ENCODE assay signal across 35 mouse cellular contexts in genomic region chr6:129356430-129356829, GRCm38 (mm10). TPM values are rescaled to one million over a fixed set of nuclear protein-coding genes. Genes with fewer than 3 reads are reported as not detected.
DNase-seq lines count a peak whose midpoint lies in the region; ATAC-seq and TF ChIP-seq lines count a peak whose summit lies in the region.
"Had no signal": no experiment of that assay in that cellular context is flagged by ENCODE, and none has a peak within 500 bp of the region (broad histone marks: within the 10 kb centered on the region; RNA-seq: fewer than 3 reads in every experiment).

No protein-coding gene starts in this region.

- no peak overlapping the region for H3K9ac ChIP-seq in liver, embryonic 16.5 days (ENCODE audit: low read depth, low read length)
- no peak overlapping the region for H3K9ac ChIP-seq in liver, postnatal 0 days (replicated peaks)
- H3K9ac ChIP-seq: embryonic facial prominence, embryonic 13.5 days; embryonic facial prominence, embryonic 15.5 days; forebrain, embryonic 12.5 days had no signal

- TF ChIP-seq POLR2A in bone marrow, adult 2 months (IDR thresholded peaks at IDR 0.05; ENCODE audit: borderline replicate concordance, control insufficient read depth, low read depth, low read length): no peak

- no peaks in the 10 kb centered on the region for H3K27me3 ChIP-seq in liver, embryonic 16.5 days (ENCODE audit: control insufficient read depth, insufficient read depth, low read depth, low read length)
- no peaks in the 10 kb centered on the region for H3K27me3 ChIP-seq in liver, postnatal 0 days (ENCODE audit: insufficient read depth, low read length)
- H3K27me3 ChIP-seq: CH12.LX; embryonic facial prominence, embryonic 13.5 days; embryonic facial prominence, embryonic 15.5 days; forebrain, embryonic 12.5 days had no signal

- H3K4me3 ChIP-seq in liver, embryonic 16.5 days (ENCODE audit: low read depth, low read length): no peak overlapping the region
- H3K4me3 ChIP-seq in liver, postnatal 0 days (ENCODE audit: low read depth, low read length): no peak overlapping the region
- no peak overlapping the region for H3K4me3 ChIP-seq in bone marrow, adult 2 months (replicated peaks; ENCODE audit: control insufficient read depth, low read depth, low read length)
- H3K4me3 ChIP-seq: embryonic facial prominence, embryonic 13.5 days; embryonic facial prominence, embryonic 15.5 days; erythroblast, embryonic 14.5 days; forebrain, embryonic 10.5 days; forebrain, embryonic 12.5 days had no signal

- no peaks in the 10 kb centered on the region for H3K36me3 ChIP-seq in liver, embryonic 16.5 days (ENCODE audit: control insufficient read depth, insufficient read depth)
- no peaks in the 10 kb centered on the region for H3K36me3 ChIP-seq in liver, postnatal 0 days (replicated peaks; ENCODE audit: insufficient read depth, low read length)
- H3K36me3 ChIP-seq: embryonic facial prominence, embryonic 13.5 days; embryonic facial prominence, embryonic 15.5 days; forebrain, embryonic 10.5 days; forebrain, embryonic 12.5 days; G1E had no signal

- no peak for DNase-seq in liver, postnatal 0 days
- DNase-seq in 416B (ENCODE audit: low read depth): peak; percentile 79
- DNase-seq in right cerebral cortex, adult 2 months (ENCODE audit: low spot score in 2 of 2): no peak
- DNase-seq in kidney, postnatal 10 days: no peak
- DNase-seq in left cerebral cortex, postnatal 4 days: no peak
- DNase-seq: adrenal gland, adult 8-10 months; adrenal gland, postnatal 14 days; adrenal gland, postnatal 36 days; B cell, adult 2 months; cerebellum, adult 11 months; cerebellum, adult 18-20 months; cerebellum, adult 8-10 months; cerebellum, adult 9-11 months; cerebellum, postnatal 14 days; cerebellum, postnatal 36 days; embryo, embryonic 11 days had no signal

- no peak overlapping the region for H3K27ac ChIP-seq in liver, embryonic 16.5 days (ENCODE audit: low read length)
- H3K27ac ChIP-seq in liver, postnatal 0 days (ENCODE audit: low read depth): no peak overlapping the region; the same call in 1 of the 2 replicates
- H3K27ac ChIP-seq in bone marrow, adult 2 months (ENCODE audit: control insufficient read depth, insufficient read depth, low read depth, low read length, poor library complexity): peak overlapping the region; percentile 36; the same call in 1 of the 2 replicates
- H3K27ac ChIP-seq: embryonic facial prominence, embryonic 13.5 days; embryonic facial prominence, embryonic 15.5 days; forebrain, embryonic 10.5 days; forebrain, embryonic 12.5 days had no signal

- H3K9me3 ChIP-seq in liver, embryonic 16.5 days (replicated peaks; ENCODE audit: control insufficient read depth, low read length): no peaks in the 10 kb centered on the region
- no peaks in the 10 kb centered on the region for H3K9me3 ChIP-seq in liver, postnatal 0 days (ENCODE audit: low read length)
- H3K9me3 ChIP-seq: embryonic facial prominence, embryonic 13.5 days; embryonic facial prominence, embryonic 15.5 days; forebrain, embryonic 10.5 days; forebrain, embryonic 12.5 days; G1E had no signal

- ATAC-seq in liver, embryonic 16.5 days (ENCODE audit: low read depth): peak; percentile 27; the same call in 1 of the 2 replicates
- ATAC-seq in liver, postnatal 0 days: no peak
- peak; percentile 80 for ATAC-seq in megakaryocyte, adult 5-6 weeks (ENCODE audit: poor library complexity, severe bottlenecking)
- ATAC-seq: activated CD4-positive, CD25-positive, alpha-beta regulatory T cell, adult 4 months; CD4-positive, CD25-positive, alpha-beta regulatory T cell, adult 4 months; forebrain, embryonic 14.5 days; forebrain, embryonic 16.5 days; Patski had no signal

- no peak overlapping the region for H3K4me2 ChIP-seq in liver, embryonic 16.5 days (ENCODE audit: low read depth, low read length)
- no peak overlapping the region for H3K4me2 ChIP-seq in liver, postnatal 0 days (ENCODE audit: low read depth, low read length)
- H3K4me2 ChIP-seq: embryonic facial prominence, embryonic 13.5 days; embryonic facial prominence, embryonic 15.5 days; forebrain, embryonic 12.5 days had no signal

- H3K4me1 ChIP-seq in liver, embryonic 16.5 days (ENCODE audit: control insufficient read depth, low read depth, low read length): no peaks in the 10 kb centered on the region
- H3K4me1 ChIP-seq in liver, postnatal 0 days (ENCODE audit: insufficient read depth): no peaks in the 10 kb centered on the region
- no peaks in the 10 kb centered on the region; the same call in 1 of the 2 replicates for H3K4me1 ChIP-seq in bone marrow, adult 2 months (ENCODE audit: control insufficient read depth, insufficient read depth, low read length)
- H3K4me1 ChIP-seq: embryonic facial prominence, embryonic 13.5 days; embryonic facial prominence, embryonic 15.5 days; forebrain, embryonic 10.5 days; forebrain, embryonic 12.5 days had no signal

- intact Hi-C loops in left cerebral cortex, postnatal 4 days (cut with DNase I): no loop called here

- no peak for TF ChIP-seq CTCF in liver, postnatal 0 days (IDR thresholded peaks at IDR 0.05; ENCODE audit: low read depth)
- no peak for TF ChIP-seq CTCF in bone marrow, adult 2 months (IDR thresholded peaks at IDR 0.05; ENCODE audit: control insufficient read depth, insufficient read depth, low read length)

- TF ChIP-seq EP300 in liver, postnatal 0 days (IDR thresholded peaks at IDR 0.05; ENCODE audit: low read depth): no peak

RNA-seq across cellular contexts. Expression of gene Clec12a, which starts 13.9 kb away (rescaled TPM):
- polyA plus RNA-seq in liver, embryonic 16.5 days (2015; fragmentation: Nextera tagmentation; extraction: Ambion mirVana): 13.1 and 13.7 TPM in 2 replicates
- 14.2 and 14.6 TPM in 2 replicates for polyA plus RNA-seq in liver, postnatal 0 days (2015; fragmentation: Nextera tagmentation; extraction: Ambion mirVana)
- polyA plus RNA-seq in bone marrow, adult 2 months (2011; ENCODE audit: insufficient read depth, insufficient read length, low replicate concordance, missing spikeins): 45.9 and 106 TPM in 2 replicates
- 449 and 472 TPM in 2 replicates for total RNA-seq in megakaryocyte, adult 5-6 weeks (2015)
- total RNA-seq in megakaryocyte, adult 5-6 weeks (2017): 389 and 405 TPM in 2 replicates
- under 1 TPM in 1 of 2 experiments, not detected in 1; 0.28 TPM for total RNA-seq in left cerebral cortex, postnatal 4 days (2021)
- polyA plus RNA-seq: erythroblast, embryonic 14.5 days; G1E had no signal

RNA-seq across cellular contexts. Expression of gene 4922502D21Rik, which starts 24.8 kb away (rescaled TPM):
- not detected in 2 replicates for polyA plus RNA-seq in liver, embryonic 16.5 days (2015; fragmentation: Nextera tagmentation; extraction: Ambion mirVana)
- not detected in 2 replicates for polyA plus RNA-seq in liver, postnatal 0 days (2015; fragmentation: Nextera tagmentation; extraction: Ambion mirVana)
- not detected in 2 replicates for polyA plus RNA-seq in bone marrow, adult 2 months (2011; ENCODE audit: insufficient read depth, insufficient read length, low replicate concordance, missing spikeins)
- total RNA-seq in megakaryocyte, adult 5-6 weeks (2015): 0.54 TPM in 1 of 2 replicates, not detected in the other
- 0.44 TPM in 1 of 2 replicates, not detected in the other for total RNA-seq in megakaryocyte, adult 5-6 weeks (2017)
- total RNA-seq in left cerebral cortex, postnatal 4 days (2021): not detected
- total RNA-seq: adrenal gland, adult 18-20 months; adrenal gland, adult 8-10 months; adrenal gland, postnatal 14 days; adrenal gland, postnatal 36 days; G1E had no signal
- polyA plus RNA-seq: activated CD4-positive, CD25-positive, alpha-beta regulatory T cell, adult 4 months; brain, embryonic 14.5 days; CD4-positive, CD25-positive, alpha-beta regulatory T cell, adult 4 months; embryonic facial prominence, embryonic 11.5 days; erythroblast, embryonic 14.5 days; forebrain, embryonic 10.5 days; forebrain, embryonic 12.5 days; forebrain, embryonic 14.5 days; forebrain, embryonic 16.5 days; G1E; Patski had no signal

RNA-seq across cellular contexts. Expression of gene Clec12b, which starts 29.2 kb away (rescaled TPM):
- not detected in 2 replicates for polyA plus RNA-seq in liver, embryonic 16.5 days (2015; fragmentation: Nextera tagmentation; extraction: Ambion mirVana)
- polyA plus RNA-seq in liver, postnatal 0 days (2015; fragmentation: Nextera tagmentation; extraction: Ambion mirVana): 0.11 TPM in 1 of 2 replicates, not detected in the other
- polyA plus RNA-seq in bone marrow, adult 2 months (2011; ENCODE audit: insufficient read depth, insufficient read length, low replicate concordance, missing spikeins): not detected in 2 replicates
- not detected in 2 replicates for total RNA-seq in megakaryocyte, adult 5-6 weeks (2015)
- not detected in 2 replicates for total RNA-seq in megakaryocyte, adult 5-6 weeks (2017)
- total RNA-seq in left cerebral cortex, postnatal 4 days (2021): not detected
- total RNA-seq: adrenal gland, postnatal 36 days; CH12.LX; common myeloid progenitor, adult 5-6 weeks had no signal
- polyA plus RNA-seq: activated CD4-positive, CD25-positive, alpha-beta regulatory T cell, adult 4 months; CD4-positive, CD25-positive, alpha-beta regulatory T cell, adult 4 months; embryonic facial prominence, embryonic 11.5 days; embryonic facial prominence, embryonic 13.5 days; embryonic facial prominence, embryonic 15.5 days; erythroblast, embryonic 14.5 days; forebrain, embryonic 10.5 days; forebrain, embryonic 12.5 days; forebrain, embryonic 14.5 days; forebrain, embryonic 16.5 days; G1E; Patski had no signal

RNA-seq across cellular contexts. Expression of gene Clec1b, which starts 40.7 kb away (rescaled TPM):
- 26.1 and 26.7 TPM in 2 replicates for polyA plus RNA-seq in liver, embryonic 16.5 days (2015; fragmentation: Nextera tagmentation; extraction: Ambion mirVana)
- polyA plus RNA-seq in liver, postnatal 0 days (2015; fragmentation: Nextera tagmentation; extraction: Ambion mirVana): 53.8 and 56.0 TPM in 2 replicates
- 62.2 and 127 TPM in 2 replicates for polyA plus RNA-seq in bone marrow, adult 2 months (2011; ENCODE audit: insufficient read depth, insufficient read length, low replicate concordance, missing spikeins)
- 3.6 and 5.5 TPM in 2 replicates for total RNA-seq in megakaryocyte, adult 5-6 weeks (2015)
- total RNA-seq in megakaryocyte, adult 5-6 weeks (2017): 3.8 and 4.5 TPM in 2 replicates
- total RNA-seq in left cerebral cortex, postnatal 4 days (2021): under 1 TPM in 1 of 2 experiments, not detected in 1; 0.68 TPM
- total RNA-seq: CH12.LX had no signal
- polyA plus RNA-seq: erythroblast, embryonic 14.5 days; G1E; Patski had no signal

RNA-seq across cellular contexts. Expression of gene Clec9a, which starts 52.2 kb away (rescaled TPM):
- 0.30 and 0.33 TPM in 2 replicates for polyA plus RNA-seq in liver, embryonic 16.5 days (2015; fragmentation: Nextera tagmentation; extraction: Ambion mirVana)
- polyA plus RNA-seq in liver, postnatal 0 days (2015; fragmentation: Nextera tagmentation; extraction: Ambion mirVana): 0.56 and 0.92 TPM in 2 replicates
- polyA plus RNA-seq in bone marrow, adult 2 months (2011; ENCODE audit: insufficient read depth, insufficient read length, low replicate concordance, missing spikeins): 3.7 and 19.0 TPM in 2 replicates
- 27.6 and 31.4 TPM in 2 replicates for total RNA-seq in megakaryocyte, adult 5-6 weeks (2015)
- total RNA-seq in megakaryocyte, adult 5-6 weeks (2017): 13.4 and 14.3 TPM in 2 replicates
- not detected for total RNA-seq in left cerebral cortex, postnatal 4 days (2021)
- total RNA-seq: CH12.LX had no signal
- polyA plus RNA-seq: activated CD4-positive, CD25-positive, alpha-beta regulatory T cell, adult 4 months; CD4-positive, CD25-positive, alpha-beta regulatory T cell, adult 4 months; embryonic facial prominence, embryonic 15.5 days; erythroblast, embryonic 14.5 days; G1E; Patski had no signal
